Mouse (Mus musculus) C2C12 (cell line): ENCODE results near the gene S1pr2.

ENCODE experiments used
- CEBPB ChIP-seq: IDR thresholded peaks from one replicate; pipeline ENCODE4 v1.6.1; 2011; ENCODE audit warnings: low read depth, mild to moderate bottlenecking, control low read depth, moderate library complexity
- CTCF ChIP-seq: IDR thresholded peaks from one replicate; pipeline ENCODE4 v1.5.1; 2011; ENCODE audit not compliant: control insufficient read depth, insufficient read depth, insufficient read length
- FOSL1 ChIP-seq: IDR thresholded peaks from one replicate; pipeline ENCODE4 v1.8.0; 2011; ENCODE audit warnings: mild to moderate bottlenecking, low read length; ENCODE audit not compliant: poor library complexity, insufficient read depth, severe bottlenecking
- MAX ChIP-seq: IDR thresholded peaks from one replicate; pipeline ENCODE4 v1.6.1; 2011; ENCODE audit warnings: mild to moderate bottlenecking, control low read depth
- MYOD1 ChIP-seq: IDR thresholded peaks from one replicate; pipeline ENCODE4 v1.6.1; 2011; ENCODE audit warnings: low read depth; ENCODE audit not compliant: control insufficient read depth, insufficient read length
- MYOG ChIP-seq: IDR thresholded peaks from one replicate; pipeline ENCODE4 v1.6.1; 2011; ENCODE audit not compliant: control insufficient read depth, insufficient read length; ENCODE audit errors: extremely low read depth
- USF1 ChIP-seq: IDR thresholded peaks from one replicate; pipeline ENCODE4 v1.6.1; 2011; ENCODE audit warnings: low read depth, mild to moderate bottlenecking, control low read depth, moderate library complexity

DNA sequence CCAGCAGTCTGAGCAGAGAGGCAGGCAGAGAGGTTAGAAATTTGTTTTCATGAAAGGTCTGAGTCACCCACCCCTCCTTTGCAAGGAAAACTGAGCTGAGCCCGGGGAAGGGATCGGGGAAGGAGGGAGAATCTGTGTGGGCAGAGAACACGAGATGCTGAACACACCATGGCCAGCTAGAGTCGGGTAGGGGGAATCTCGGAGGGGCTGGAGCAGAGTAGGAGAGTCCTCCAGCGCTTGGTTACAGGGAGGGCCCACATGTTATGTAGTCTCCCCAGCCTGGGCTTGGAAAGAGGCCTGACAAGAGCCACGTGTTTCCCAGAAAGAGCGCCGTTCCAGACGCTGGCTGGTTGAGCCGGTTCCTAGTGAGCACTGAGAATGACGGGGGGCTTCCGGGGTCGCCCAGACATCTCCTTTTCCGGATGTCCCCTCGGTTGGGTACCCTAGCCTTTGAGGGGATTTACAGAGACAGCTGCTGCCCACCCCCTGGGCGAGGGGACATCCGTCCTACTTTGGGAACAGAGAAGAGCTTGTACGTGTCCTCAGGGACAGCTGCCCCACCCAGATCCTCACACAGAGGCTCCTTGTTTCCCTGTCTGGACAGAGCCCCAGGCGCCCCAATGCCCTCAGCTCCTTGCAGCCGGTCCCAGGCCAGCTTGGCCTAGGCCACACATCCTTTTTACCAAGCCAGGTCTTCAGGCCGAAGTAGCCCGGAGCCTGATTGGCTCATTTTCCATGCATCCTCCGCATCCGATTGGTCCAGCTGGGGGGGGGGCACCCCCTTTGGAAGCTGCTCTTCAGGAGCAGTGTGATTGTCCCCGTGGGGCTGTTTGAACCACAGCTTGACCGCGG is 4.2 kb downstream of the S1pr2 start:
- TF ChIP-seq CTCF (no peak), MAX (peak; percentile 7), USF1 (no peak), MYOD1 (no peak), FOSL1 (no peak), MYOG (no peak), CEBPB (no peak)
